Mouse (Mus musculus) heart, embryonic 12.5 days (tissue): ENCODE measurements around the gene Gse1. TPM values are rescaled to one million over a fixed set of nuclear protein-coding genes. Genes with fewer than 3 reads are reported as not detected.

Experiments used
- ATAC-seq: fragments of 200-750 bp; cut with Nextera tagmentation; 2 replicates; pipeline ENCODE4 v1.8.0; 2017; ENCODE audit warnings: moderate TSS enrichment, moderate library complexity; ENCODE audit not compliant: insufficient number of reproducible peaks, low FRiP score
- H3K27ac ChIP-seq: fragments of 300-500 bp; sonication (generic); 2 replicates; pipeline ENCODE4 v1.5.1; 2016; ENCODE audit warnings: mild to moderate bottlenecking, moderate library complexity; ENCODE audit not compliant: poor library complexity, severe bottlenecking
- H3K27me3 ChIP-seq: fragments of 300-500 bp; sonication (generic); replicated peaks from 2 replicates; pipeline ENCODE4 v1.6.1; 2016; ENCODE audit warnings: mild to moderate bottlenecking, moderate library complexity
- H3K36me3 ChIP-seq: fragments of 300-500 bp; sonication (generic); 2 replicates; pipeline ENCODE4 v1.6.1; 2016; ENCODE audit warnings: mild to moderate bottlenecking, moderate library complexity
- H3K4me1 ChIP-seq: fragments of 300-500 bp; sonication (generic); replicated peaks from 2 replicates; pipeline ENCODE4 v1.6.1; 2016; ENCODE audit warnings: mild to moderate bottlenecking
- H3K4me2 ChIP-seq: fragments of 300-500 bp; sonication (generic); 2 replicates; pipeline ENCODE4 v1.6.1; 2016; ENCODE audit warnings: mild to moderate bottlenecking, moderate library complexity
- H3K4me3 ChIP-seq: fragments of 300-500 bp; sonication (generic); 2 replicates; pipeline ENCODE4 v1.5.1; 2016; ENCODE audit warnings: mild to moderate bottlenecking
- H3K9ac ChIP-seq: fragments of 300-500 bp; sonication (generic); 2 replicates; pipeline ENCODE4 v1.6.1; 2016; ENCODE audit warnings: mild to moderate bottlenecking, moderate library complexity
- H3K9me3 ChIP-seq: fragments of 300-500 bp; sonication (generic); replicated peaks from 2 replicates; pipeline ENCODE4 v1.6.1; 2016; ENCODE audit warnings: mild to moderate bottlenecking, moderate library complexity
- WGBS: fragments of 180-500 bp; shearing (Covaris S2); methylation state at CpG from one replicate; pipeline ENCODE4 v1.1.7; 2016; 5-methylcytosine and 5-hydroxymethylcytosine counted together
- polyA plus RNA-seq: library from polyadenylated mRNA; unstranded; fragments of >200 nt; fragmentation: Nextera tagmentation; extraction: Ambion mirVana; gene quantifications from 2 replicates; pipeline ENCODE4 v1.2.1, GENCODE M21; 2016

Gse1 gene
- polyA plus RNA-seq, 1 experiment from 2014 or later: 14.0 TPM

GRCm38 (mm10) chr8:120569939-120570715, 341.9 kb downstream of the Gse1 start:
- 49% methylated on average over 13 of the region's 13 CpGs for WGBS
- no peak overlapping the region for H3K4me2 ChIP-seq
- ATAC-seq: no peak

GRCm38 (mm10) chr8:120571561-120571960, 343.3 kb downstream of the Gse1 start:
- Histone ChIP-seq H3K4me3 (no peak overlapping the region), H3K27ac (no peak overlapping the region), H3K9me3 (no peaks in the 10 kb centered on the region), H3K4me2 (no peak overlapping the region), H3K9ac (no peak overlapping the region), H3K27me3 (no peaks in the 10 kb centered on the region), H3K36me3 (peaks cover 98% of the 10 kb centered on the region), H3K4me1 (peaks cover 45% of the 10 kb centered on the region)
- no peak for ATAC-seq
- WGBS: 80% methylated on average over 8 of the region's 8 CpGs

More at GRCm38 (mm10) chr8:120569939-120570715, 341.9 kb downstream of the Gse1 start:
- H3K9me3 ChIP-seq: no peaks in the 10 kb centered on the region
- peak overlapping the region; percentile 46; the same call in 1 of the 2 replicates for H3K9ac ChIP-seq
- H3K4me3 ChIP-seq: no peak overlapping the region
- no peaks in the 10 kb centered on the region for H3K27me3 ChIP-seq
- peaks cover 44% of the 10 kb centered on the region for H3K4me1 ChIP-seq
- 0 out of 2 replicates have a peak overlapping the region, but pooled peaks have one; percentile 5 for H3K27ac ChIP-seq
- H3K36me3 ChIP-seq: peaks cover 96% of the 10 kb centered on the region

GRCm38 (mm10) chr8:120572534-120572933, 344.3 kb downstream of the Gse1 start:
- Histone ChIP-seq H3K9me3 (no peaks in the 10 kb centered on the region), H3K36me3 (peaks cover 98% of the 10 kb centered on the region), H3K4me2 (no peak overlapping the region), H3K27me3 (no peaks in the 10 kb centered on the region), H3K4me1 (peaks cover 45% of the 10 kb centered on the region), H3K27ac (no peak overlapping the region), H3K4me3 (no peak overlapping the region), H3K9ac (no peak overlapping the region)
- WGBS: 85% methylated on average over 21 of the region's 21 CpGs
- no peak for ATAC-seq

GRCm38 (mm10) chr8:120573866-120574265, 345.6 kb downstream of the Gse1 start:
- Histone ChIP-seq H3K9me3 (no peaks in the 10 kb centered on the region), H3K27ac (no peak overlapping the region), H3K27me3 (no peaks in the 10 kb centered on the region), H3K9ac (no peak overlapping the region), H3K4me2 (no peak overlapping the region), H3K36me3 (peaks cover 98% of the 10 kb centered on the region), H3K4me3 (no peak overlapping the region), H3K4me1 (peaks cover 45% of the 10 kb centered on the region)
- ATAC-seq: no peak
- 82% methylated on average over 11 of the region's 11 CpGs for WGBS

GRCm38 (mm10) chr8:120574941-120575340, 346.7 kb downstream of the Gse1 start:
- H3K4me3 ChIP-seq: no peak overlapping the region
- WGBS: 60% methylated on average over 19 of the region's 19 CpGs
- no peaks in the 10 kb centered on the region for H3K27me3 ChIP-seq
- 0 out of 2 replicates have a peak overlapping the region, but pooled peaks have one; percentile 21 for H3K9ac ChIP-seq
- H3K4me2 ChIP-seq: no peak overlapping the region
- no peak for ATAC-seq
- H3K27ac ChIP-seq: 0 out of 2 replicates have a peak overlapping the region, but pooled peaks have one; percentile 6
- peaks cover 42% of the 10 kb centered on the region for H3K4me1 ChIP-seq
- H3K36me3 ChIP-seq: peaks cover 96% of the 10 kb centered on the region
- H3K9me3 ChIP-seq: no peaks in the 10 kb centered on the region

- peak overlapping the region; percentile 21; the same call in 1 of the 2 replicates for H3K9ac ChIP-seq
Measured at GRCm38 (mm10) chr8:120575801-120576200, 347.5 kb downstream of the Gse1 start.

GRCm38 (mm10) chr8:120577821-120578220, 349.6 kb downstream of the Gse1 start:
- 91% methylated on average over 17 of the region's 17 CpGs for WGBS
- no peak overlapping the region for H3K4me2 ChIP-seq
- H3K36me3 ChIP-seq: peaks cover 97% of the 10 kb centered on the region
- ATAC-seq: no peak
- H3K4me1 ChIP-seq: peaks cover 35% of the 10 kb centered on the region
- no peak overlapping the region for H3K4me3 ChIP-seq
- H3K27me3 ChIP-seq: no peaks in the 10 kb centered on the region
- no peaks in the 10 kb centered on the region for H3K9me3 ChIP-seq
- no peak overlapping the region for H3K27ac ChIP-seq
- no peak overlapping the region for H3K9ac ChIP-seq

More at GRCm38 (mm10) chr8:120575801-120576200, 347.5 kb downstream of the Gse1 start:
- H3K27ac ChIP-seq: peak overlapping the region; percentile 16; the same call in 1 of the 2 replicates
- WGBS: 57% methylated on average over 9 of the region's 9 CpGs
- no peaks in the 10 kb centered on the region for H3K27me3 ChIP-seq
- peaks cover 33% of the 10 kb centered on the region for H3K4me1 ChIP-seq
- H3K9me3 ChIP-seq: no peaks in the 10 kb centered on the region
- peak; percentile 28; the same call in 1 of the 2 replicates for ATAC-seq
- peaks cover 99% of the 10 kb centered on the region for H3K36me3 ChIP-seq
- H3K4me3 ChIP-seq: no peak overlapping the region
- no peak overlapping the region for H3K4me2 ChIP-seq

- 82% methylated on average over 8 of the region's 8 CpGs for WGBS
Measured at GRCm38 (mm10) chr8:120580336-120581000, 352.2 kb downstream of the Gse1 start.

GRCm38 (mm10) chr8:120581329-120581728, 353.1 kb downstream of the Gse1 start:
- no peak overlapping the region for H3K9ac ChIP-seq
- H3K27ac ChIP-seq: no peak overlapping the region
- H3K27me3 ChIP-seq: no peaks in the 10 kb centered on the region
- H3K9me3 ChIP-seq: no peaks in the 10 kb centered on the region
- no peak overlapping the region for H3K4me2 ChIP-seq
- no peak for ATAC-seq
- 90% methylated on average over 12 of the region's 12 CpGs for WGBS
- H3K36me3 ChIP-seq: peaks cover 84% of the 10 kb centered on the region
- no peak overlapping the region for H3K4me3 ChIP-seq
- peaks cover 16% of the 10 kb centered on the region; the same call in 1 of the 2 replicates for H3K4me1 ChIP-seq

More at GRCm38 (mm10) chr8:120580336-120581000, 352.2 kb downstream of the Gse1 start:
- Histone ChIP-seq H3K27me3 (no peaks in the 10 kb centered on the region), H3K9ac (no peak overlapping the region), H3K27ac (no peak overlapping the region), H3K36me3 (peaks cover 87% of the 10 kb centered on the region), H3K4me2 (no peak overlapping the region), H3K4me1 (peaks cover 24% of the 10 kb centered on the region), H3K9me3 (no peaks in the 10 kb centered on the region), H3K4me3 (no peak overlapping the region)
- no peak for ATAC-seq

- peaks cover 11% of the 10 kb centered on the region; the same call in 1 of the 2 replicates for H3K4me1 ChIP-seq
- H3K4me3 ChIP-seq: no peak overlapping the region
- H3K27ac ChIP-seq: no peak overlapping the region
- H3K36me3 ChIP-seq: peaks cover 84% of the 10 kb centered on the region
- H3K9ac ChIP-seq: no peak overlapping the region
- ATAC-seq: no peak
- H3K4me2 ChIP-seq: no peak overlapping the region
- H3K27me3 ChIP-seq: no peaks in the 10 kb centered on the region
- 81% methylated on average over 8 of the region's 8 CpGs for WGBS
- no peaks in the 10 kb centered on the region for H3K9me3 ChIP-seq
Measured at GRCm38 (mm10) chr8:120581811-120582210, 353.6 kb downstream of the Gse1 start.

- Histone ChIP-seq H3K4me3 (no peak overlapping the region), H3K4me1 (peaks cover 34% of the 10 kb centered on the region), H3K9ac (no peak overlapping the region), H3K9me3 (no peaks in the 10 kb centered on the region), H3K27me3 (no peaks in the 10 kb centered on the region), H3K36me3 (peaks cover 54% of the 10 kb centered on the region), H3K4me2 (no peak overlapping the region), H3K27ac (no peak overlapping the region)
- ATAC-seq: no peak
- 85% methylated on average over 10 of the region's 10 CpGs for WGBS
Measured at GRCm38 (mm10) chr8:120585521-120585920, 357.3 kb downstream of the Gse1 start.
